Mouse (Mus musculus): ENCODE data around the gene Gm49337.
"Not testable (repeated sequence)": the region's sequence is repeated elsewhere in the genome, so short reads cannot be mapped to it uniquely, and the experiment has no call there.

The Gm49337 gene

DNA sequence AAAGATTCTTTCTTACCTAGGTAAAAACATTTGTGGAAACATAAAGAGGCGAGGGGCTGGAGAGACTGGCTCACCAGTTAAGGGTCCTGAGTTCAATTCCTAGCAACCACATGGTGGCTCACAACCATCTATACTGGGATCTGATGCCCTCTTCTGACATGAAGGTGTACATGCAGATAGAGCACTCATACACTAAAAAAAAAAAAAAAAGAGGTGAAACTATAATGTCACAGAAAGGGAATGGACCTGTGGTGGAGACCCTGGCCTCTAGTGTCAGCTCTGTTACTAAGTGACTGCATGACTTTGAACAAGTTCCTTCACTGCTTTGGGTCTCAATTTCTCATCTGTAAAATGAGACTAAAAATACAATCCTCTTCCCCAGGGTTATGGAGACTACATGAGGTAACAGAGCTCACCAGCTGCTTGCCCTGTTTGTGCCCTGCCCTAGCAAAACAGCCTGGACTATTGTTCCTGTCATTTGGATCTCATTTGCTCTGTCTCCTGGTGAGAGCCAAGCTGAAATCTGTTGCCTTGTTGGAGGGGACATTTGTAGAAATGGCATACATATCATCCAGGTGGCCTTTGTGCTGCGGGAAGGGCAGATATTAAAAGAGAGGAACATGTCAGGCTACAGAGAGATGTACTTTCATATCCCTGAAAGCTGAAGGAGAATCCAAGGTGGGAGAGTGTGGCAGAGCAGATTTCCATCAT, 42.9 kb downstream of the Gm49337 start:
- no peak for DNase-seq

DNA sequence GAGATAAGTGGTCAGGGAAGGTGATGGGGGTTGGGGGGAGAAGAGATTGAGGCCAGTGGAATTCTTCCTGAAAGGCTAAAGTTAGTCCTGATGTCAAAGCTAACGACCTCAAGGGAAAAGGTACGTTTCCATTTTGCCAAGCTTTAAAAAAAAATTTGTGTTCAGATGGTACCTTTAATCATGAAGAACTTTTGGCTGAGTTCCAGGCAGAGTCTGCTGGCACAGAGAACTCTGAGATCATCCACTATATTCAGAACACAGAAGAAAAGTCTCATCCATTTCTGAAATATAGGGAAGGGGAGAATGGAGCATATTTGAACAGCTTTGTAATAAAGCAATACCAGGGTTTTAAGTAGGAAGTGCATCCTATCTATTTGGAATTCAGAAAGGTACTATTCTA, 43.9 kb downstream of the Gm49337 start:
- DNase-seq = peak in 1 of 2 experiments; percentile 11

DNA sequence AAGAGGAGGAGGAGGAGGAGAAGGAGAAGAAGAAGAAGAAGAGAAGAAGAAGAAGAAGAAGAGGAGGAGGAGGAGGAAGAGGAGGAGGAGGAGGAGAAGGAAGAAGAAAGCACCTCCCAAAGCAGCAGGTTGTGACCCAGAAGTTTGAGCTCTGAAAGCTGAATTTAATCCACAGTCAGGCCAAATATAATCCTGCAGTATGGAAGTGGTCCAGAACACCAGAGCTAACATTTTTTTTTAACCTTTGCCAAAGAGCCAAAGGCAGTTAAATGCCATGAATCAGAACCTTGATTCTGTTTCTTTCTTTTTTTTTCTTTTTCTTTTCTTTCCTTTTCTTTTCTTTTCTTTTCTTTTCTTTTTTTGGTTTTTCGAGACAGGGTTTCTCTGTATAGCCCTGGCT, 44.5 kb downstream of the Gm49337 start:
- DNase-seq = not testable (repeated sequence)

DNA sequence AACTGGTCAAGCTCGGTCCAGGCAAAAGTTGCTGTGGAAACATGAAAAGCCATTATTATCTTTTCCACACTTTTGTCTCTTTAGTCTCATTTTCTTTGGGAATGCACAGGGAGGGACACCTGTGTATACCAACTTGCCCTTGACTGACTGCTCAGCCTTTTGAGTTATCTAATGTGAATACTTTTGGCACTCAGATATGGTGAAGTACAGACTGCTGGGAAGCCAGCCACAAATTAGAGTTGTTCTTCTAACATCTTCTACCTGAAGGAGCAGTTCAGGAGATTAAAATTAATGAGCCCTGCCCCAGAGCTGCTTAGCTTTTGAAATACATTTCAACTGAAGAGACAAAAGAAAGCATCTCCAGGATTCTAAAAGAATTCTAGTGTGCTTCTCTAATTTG, 45.9 kb downstream of the Gm49337 start:
- DNase-seq = no peak

DNA sequence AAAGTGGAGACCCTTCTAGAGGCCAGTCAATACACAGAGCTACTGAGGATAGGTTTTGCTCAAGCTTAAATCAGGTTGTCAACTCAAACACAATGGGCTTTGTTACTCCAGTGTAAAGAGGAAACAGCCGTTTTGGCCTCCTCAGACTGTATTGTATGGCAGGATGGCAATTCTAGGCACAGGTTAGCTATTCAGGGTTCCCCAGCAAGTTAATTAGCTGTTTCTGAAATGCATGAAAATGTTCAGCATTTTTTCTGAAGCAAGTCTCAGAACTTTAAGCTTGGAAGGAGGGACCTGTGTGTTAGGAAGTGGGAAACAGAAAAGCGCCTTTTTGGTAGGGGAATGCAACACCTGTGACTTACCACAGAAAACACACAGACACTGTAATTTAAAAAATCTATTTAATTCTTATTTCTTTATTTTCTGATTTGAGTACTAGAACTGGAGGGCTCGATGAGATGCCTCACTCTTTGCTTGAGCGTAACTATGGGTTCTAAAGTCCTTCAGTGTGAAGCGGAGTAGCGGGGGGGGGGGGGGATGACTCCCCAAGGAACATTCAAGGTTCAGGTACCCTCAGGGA, 47.0 kb downstream of the Gm49337 start:
- peak in 1 of 2 experiments; percentile 18 for DNase-seq

DNA sequence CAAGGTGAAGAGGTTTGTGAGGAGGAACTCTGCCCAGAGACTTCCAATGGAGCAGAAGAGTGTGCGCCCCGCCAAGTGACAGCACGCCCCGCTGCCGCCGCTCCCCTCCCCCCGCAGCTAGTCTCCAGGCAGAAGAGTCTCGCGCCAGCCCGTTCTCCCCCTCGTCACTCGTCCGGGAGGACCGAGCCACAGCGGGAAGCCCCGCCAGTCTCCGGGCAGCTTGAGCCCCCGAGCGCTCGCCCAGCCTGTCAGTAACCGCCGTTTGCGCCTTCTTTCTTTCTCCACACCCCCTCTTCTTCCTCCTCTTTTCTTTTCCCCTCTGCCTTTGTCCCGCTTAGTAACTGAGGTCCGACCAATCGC, 47.6 kb downstream of the Gm49337 start:
- DNase-seq = no peak

DNA sequence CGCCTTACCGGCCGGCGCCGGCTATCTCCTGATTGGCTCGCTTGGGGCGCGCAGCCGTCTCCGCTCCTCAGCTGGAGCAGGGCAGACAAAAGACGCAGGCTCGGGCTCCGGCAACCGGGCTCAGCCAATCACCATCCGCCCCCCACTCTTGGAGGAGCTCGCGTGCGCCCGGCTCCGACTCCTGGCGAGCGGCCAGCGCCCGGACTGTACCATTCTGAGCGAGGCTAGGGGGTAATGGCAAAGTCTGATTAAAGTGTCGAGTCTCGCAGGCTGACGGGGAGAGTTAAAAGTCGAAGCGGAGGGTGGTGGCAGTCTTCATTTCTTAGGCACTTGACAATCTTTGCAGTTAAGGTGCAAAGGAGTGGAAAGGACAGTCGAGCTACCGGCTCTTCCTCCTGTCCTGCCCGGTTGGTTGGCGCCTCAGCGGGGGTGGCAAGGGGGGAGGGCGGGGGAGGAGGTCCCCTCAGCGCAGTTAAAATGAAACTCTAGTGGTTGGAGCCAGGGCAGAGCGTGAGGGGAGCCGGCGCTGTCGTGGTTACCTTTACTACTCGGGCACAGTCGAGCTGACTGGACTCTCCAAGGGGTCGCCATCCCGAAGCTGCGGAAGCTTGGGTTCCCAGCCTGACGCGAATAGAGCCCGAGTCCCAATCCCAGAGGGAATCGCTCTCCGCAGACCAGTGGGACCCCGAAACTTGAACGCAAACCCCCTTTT, 48.1 kb downstream of the Gm49337 start, which contains the start of gene Pik3r3:
Gene Pik3r3, plus strand, starts transcription at position 479 of the 712 bp plus-strand sequence.
- peak; percentile 98 for DNase-seq

DNA sequence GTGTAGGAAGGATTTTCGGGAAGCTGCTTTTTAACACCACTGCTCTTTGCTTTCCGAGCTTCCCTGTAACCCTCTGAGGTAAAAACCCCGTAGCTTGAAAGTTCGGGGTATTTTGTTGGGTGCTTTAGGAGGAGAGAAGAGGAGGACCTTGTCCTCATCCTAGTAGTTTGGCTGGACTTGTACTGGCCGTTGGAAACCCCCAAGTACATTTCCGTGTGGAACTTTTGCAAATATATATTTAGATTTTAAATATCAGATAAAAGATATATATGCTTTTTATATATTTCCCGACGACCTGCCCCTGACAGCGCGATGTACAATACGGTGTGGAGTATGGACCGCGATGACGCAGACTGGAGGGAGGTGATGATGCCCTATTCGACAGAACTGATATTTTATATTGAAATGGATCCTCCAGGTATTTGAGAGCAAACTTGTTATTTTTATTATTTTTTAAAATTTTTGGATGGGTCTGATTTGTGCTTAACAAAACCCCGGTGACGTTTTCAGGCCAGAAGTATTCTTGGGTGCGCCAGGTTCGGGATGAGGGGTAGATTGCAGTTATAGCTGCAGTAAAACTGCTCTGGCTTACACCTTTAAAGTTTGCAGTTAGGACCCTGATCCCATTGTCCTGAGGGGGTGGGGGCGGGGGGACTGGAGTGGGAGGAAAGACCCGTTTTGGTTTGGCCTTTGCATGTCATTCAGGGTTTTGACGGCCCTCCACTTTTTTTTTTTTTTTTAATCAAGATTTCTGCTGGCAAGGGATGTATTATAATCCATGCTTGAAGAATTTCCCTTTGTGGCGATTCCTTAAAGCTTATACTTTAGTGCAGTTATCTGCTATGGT, 49.0 kb downstream of the Gm49337 start:
- DNase-seq = peak in 1 of 2 experiments; percentile 19

DNA sequence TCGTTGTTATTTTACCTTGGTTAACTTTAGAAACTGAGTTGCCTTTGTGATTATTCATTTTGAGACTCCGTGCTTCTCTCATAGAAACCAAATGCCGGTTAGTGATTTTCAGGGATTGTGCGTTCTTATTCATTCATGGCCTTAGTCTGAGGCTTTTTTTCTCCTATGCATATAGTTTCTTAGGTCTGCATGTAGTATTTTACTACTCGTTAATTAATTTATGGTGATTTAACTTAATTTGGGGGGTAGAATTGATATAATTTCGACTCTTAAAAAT, 49.6 kb downstream of the Gm49337 start:
- DNase-seq = no peak

DNA sequence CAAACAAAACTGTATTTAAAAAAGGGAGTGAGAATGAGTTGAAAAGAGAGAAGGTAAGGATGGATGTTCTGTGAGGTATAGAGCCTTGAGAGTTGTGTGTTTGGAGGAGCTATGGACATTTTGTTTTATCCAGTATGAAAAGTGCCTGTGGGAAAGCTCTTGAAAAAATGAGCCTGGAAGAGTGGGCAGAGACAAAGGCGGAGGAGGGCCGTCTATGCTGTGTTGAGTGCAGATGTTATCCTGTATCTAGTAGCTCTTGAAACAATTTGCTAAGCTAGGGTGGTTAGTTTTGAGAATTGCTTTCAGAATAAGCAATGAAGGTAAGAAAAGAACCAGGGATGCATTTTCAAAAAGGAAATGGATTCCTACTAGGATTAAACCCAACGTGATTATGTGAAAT, 70.2 kb downstream of the Gm49337 start:
- no peak for DNase-seq

DNA sequence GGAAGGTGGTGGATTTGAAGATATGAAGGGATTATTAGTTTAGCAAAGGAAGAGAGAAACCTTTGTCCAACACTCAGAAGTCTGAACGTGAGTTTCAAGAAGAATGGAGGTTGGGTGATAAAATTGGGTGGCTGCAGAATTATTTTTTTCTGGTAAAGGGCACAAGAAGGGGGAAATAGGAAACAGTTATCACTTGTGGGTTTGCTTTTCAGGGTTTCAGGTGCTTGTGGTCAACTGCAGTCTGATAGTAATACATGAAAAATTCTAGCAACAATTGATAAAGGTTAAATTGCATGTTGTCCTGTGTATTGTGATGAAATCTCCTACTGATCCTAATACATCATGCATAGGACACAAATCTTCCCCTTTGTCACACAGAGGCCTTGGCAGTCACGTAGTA, 71.1 kb downstream of the Gm49337 start:
- no peak for DNase-seq

DNA sequence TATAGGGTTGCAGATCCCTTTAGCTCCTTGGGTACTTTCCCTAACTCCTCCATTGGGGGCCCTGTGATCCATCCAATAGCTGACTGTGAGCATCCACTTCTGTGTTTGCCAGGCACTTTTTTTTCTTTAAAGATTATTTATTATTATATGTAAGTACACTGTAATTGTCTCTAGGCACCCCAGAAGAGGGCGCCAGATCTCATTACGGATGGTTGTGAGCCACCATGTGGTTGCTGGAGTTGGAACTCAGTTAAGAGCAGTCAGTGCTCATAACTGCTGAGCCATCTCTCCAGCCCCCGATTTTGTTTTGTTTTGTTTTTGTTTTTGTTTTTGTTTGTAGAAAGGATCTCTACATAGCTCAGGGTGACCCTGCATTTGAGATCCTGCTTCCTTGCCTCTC, 72.7 kb downstream of the Gm49337 start:
- DNase-seq = peak; percentile 6 to 49

DNA sequence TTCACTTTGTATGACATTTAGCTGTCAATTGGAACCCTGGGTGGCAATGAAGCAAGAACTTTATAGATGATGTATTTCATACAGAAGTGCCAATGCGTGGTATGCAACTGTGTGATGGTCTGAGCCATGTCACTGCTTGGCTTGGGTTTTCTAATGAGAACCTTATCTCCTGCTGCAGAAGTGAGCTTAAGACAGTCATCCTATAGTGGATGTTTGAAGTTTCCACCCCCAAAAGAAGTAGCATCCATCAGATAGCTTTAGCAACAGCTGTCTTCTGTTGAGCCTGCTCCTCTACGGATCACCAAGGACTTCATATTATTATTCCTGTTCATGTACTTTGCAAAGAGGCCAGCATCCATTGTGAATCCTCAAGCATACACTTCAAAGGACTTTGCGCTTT, 76.8 kb downstream of the Gm49337 start:
- no peak for DNase-seq

DNA sequence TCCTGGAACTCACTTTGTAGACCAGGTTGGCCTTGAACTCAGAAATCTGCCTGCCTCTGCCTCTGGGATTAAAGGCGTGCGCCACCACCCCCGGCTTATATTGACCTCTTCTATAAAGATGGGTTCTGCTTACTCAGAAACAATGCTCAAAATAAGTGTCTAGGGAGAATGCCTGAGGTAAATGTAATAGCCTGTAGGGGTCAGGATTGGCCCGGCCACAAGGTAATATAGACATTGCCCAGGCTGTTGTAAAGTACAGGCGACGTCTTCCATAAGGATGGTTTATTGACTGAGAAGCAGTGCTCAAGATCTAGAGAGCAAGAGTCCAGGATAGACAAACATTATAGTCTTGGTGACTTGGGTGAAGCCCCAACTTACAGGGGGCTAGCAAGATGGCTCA, 95.0 kb downstream of the Gm49337 start:
- no peak for DNase-seq

DNA sequence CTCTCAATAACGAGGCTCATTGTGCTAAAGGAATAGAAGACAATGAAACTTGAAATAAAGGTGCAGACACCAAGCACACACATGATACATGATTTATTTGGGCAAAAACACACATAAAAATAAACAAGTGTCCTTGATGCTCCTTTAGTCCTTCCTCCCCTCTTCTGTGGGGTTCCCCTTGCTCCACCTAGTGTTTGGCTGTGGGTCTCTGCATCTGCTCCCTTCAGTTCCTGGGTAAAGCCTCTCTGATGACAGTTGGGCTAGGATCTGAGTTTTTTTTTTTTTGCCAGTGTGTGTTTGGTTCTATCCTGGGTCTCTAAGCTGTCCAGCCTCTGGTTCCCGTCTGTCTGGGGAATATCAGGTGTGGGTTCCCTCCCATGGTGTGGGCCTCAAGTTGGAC, 109.0 kb downstream of the Gm49337 start:
- peak in 1 of 2 experiments; percentile 23 for DNase-seq

DNA sequence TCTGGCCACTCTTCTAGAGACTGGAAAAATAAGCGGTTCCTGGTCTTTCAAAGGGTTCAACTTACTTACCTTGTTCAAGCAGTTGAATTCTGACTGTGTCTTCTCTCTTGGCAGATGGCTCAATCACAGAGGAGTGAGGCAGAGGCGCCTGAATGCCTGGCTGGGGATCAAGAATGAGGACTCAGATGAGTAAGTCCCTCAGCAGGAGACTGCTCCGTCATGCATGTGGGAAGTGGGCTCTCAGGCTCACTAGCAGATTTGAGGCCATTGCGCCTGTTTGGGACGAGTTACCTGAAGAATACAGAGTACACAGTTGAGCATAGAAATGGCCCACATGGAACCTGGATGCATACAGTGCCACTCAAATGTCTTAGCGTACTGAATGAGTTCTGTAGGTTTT, 118.4 kb downstream of the Gm49337 start:
- DNase-seq = no peak

DNA sequence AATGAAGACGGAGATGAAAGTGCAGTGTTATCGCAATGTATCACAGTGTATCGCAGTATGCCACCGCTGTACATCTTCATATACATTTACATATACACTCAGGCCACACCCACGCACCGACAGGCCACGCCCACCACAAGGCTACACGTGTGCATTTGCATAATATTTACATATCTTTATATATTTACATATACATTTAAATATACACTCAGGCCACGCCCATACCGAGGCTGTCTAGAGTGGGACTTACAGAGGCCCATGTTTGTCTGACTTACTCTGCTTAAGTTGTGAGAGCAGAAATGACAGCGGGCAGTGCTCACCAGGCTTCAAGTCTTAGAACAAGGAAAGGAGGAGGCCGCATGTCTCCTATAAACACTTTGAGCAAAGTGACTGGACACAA, 120.1 kb downstream of the Gm49337 start:
- DNase-seq = no peak

DNA sequence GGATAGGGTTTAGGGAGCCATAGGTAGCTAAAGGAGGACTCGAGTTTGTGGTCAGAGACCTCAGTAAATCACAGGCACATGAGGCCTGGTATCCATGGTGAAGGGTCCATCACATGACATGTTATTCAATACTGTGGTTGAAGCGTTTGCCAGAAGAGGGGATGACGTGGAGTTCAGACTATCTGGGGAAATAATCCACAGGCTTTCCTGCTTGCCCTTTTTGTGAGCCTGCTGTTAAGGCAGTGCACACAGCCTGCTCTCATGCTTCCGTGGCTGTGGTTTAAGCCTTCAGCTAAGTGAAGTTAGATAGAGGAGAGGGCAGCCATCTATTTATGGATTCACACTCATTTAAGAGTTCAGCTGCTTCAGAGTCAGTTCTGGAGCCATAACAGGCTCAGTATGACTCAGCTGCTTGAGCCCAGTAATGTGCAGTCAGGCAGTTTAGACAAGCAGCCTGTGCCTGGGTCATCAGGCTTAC, 127.7 kb downstream of the Gm49337 start:
- no peak for DNase-seq

DNA sequence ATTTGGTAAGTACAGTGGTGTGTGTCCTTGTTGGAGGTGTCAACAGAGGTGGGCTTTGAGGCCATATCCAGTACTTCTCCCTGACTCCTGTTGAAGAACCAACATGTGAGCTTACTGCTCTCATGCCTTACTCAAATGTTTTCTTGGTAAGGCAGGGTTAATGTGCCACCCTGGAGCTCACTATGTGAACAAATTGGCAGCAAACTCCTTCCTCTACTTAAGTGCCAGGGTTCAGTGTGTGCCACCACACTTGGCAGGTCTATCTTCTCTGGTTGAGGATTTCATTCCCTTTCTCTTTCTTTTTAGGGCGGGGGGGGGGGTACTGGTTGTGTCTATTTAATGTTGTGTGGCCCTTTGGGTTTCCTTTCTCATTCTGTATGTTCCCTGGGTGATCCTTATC, 131.4 kb downstream of the Gm49337 start:
- DNase-seq = no peak

DNA sequence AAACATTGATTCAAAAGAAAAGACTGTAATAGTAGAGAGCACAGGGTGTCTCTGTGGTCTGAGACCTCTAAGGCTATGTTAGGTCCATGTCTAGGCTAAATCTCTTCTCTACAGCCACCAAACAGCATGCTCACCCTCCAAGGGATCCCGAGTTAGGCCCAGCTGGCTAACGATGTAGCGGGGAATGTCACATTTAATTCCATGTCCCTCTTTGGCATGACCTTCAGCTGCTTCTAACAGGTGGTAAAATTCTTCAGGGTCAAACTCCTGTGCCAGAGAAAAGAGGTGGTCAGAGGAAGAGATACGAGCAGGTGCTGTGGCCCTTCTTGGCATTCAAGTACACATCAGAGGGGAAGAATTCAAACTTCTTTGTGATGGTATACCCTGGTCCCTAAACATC, 144.4 kb downstream of the Gm49337 start:
- DNase-seq = no peak

DNA sequence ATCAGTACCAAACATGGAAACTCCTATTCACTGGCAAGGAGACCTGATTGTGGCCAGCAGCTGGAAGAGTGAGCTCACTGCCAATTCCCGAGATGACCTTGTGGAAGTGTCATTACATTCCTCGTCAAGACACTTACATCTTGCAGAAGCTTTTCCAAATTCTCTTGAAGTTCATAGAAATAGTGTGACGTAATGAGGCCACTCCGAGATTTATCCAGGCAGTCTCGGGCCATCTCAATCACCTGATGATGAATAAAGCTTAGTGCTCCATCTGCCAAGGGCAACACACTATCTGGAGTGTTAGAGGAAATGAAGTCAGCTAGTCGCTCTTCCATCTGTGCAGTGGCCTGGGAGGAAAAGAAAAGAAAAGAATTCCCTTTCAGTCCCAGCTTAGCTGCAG, 148.9 kb downstream of the Gm49337 start:
- DNase-seq = no peak

DNA sequence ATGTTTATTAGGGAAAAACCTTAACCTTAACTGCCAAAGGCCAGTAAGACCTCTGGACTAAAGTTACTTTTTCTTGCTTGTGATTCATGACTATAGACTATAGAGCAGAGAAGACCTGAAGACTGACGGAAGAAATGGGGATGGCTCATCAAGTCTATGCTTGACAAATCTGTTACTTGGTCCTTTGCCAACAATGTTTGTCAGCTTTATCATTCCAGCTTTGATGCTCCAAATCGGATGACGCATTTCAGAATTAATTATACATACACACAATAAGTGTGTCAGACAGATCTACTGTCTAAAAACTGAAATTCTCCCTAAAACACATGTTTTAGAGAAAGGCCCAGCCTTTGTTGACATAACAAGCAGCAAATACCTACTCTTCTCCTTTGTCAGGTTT, 156.1 kb downstream of the Gm49337 start:
- DNase-seq = no peak

DNA sequence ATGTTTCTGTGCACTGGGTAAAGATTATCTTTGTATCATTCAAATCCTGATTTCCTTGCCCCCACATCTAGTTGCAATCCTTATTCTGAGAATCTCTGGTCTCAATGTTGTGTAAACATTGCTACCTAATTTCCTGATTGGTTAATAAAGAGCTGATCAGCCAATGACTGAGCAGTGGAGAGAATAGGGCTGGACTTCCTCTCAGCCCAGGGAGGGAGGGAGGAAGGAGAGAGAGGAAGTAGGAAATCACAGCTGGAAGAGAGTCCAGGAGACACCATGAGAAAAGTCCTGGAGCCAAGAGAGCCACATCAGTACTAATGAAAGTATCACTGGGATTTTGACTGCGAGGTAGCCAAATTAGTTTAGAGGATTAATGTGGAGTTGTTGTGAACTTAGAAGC, 163.1 kb downstream of the Gm49337 start:
- DNase-seq = no peak

Measured in kidney, adult 8-10 months (tissue).